Mouse (Mus musculus): Measurements from ENCODE around the gene Ap5z1.

Ap5z1 gene

GRCm38 (mm10) chr5:142524711-142525464, 61.1 kb downstream of the Ap5z1 start:
- DNase-seq = no peak

Measured in kidney, adult 11 months (tissue).